Mouse (Mus musculus) ES-CJ7 (cell line): ENCODE data around the gene Abca4.

Source experiments
- DNase-seq: peaks from one replicate; pipeline ENCODE4 v3.0.0; 2011; ENCODE audit warnings: low read depth, low spot score

The Abca4 gene

GRCm38 (mm10) chr3:122109461-122109860, 65.2 kb downstream of the Abca4 start:
- DNase-seq = no peak

GRCm38 (mm10) chr3:122111141-122111981, 67.1 kb downstream of the Abca4 start:
- DNase-seq = peak; percentile 14

- DNase-seq = no peak
Observed at GRCm38 (mm10) chr3:122118651-122119214, 74.5 kb downstream of the Abca4 start.

- DNase-seq = peak; percentile 53
Observed at GRCm38 (mm10) chr3:122119733-122120132, 75.5 kb downstream of the Abca4 start.

- no peak for DNase-seq
Observed at GRCm38 (mm10) chr3:122120217-122120616, 76.0 kb downstream of the Abca4 start.

GRCm38 (mm10) chr3:122122127-122122663, 78.0 kb downstream of the Abca4 start:
- DNase-seq = peak; percentile 97

GRCm38 (mm10) chr3:122122838-122123237, 78.6 kb downstream of the Abca4 start:
- DNase-seq = no peak

- DNase-seq = no peak
Observed at GRCm38 (mm10) chr3:122128999-122129493, 84.8 kb downstream of the Abca4 start.

GRCm38 (mm10) chr3:122130771-122131170, 86.5 kb downstream of the Abca4 start:
- DNase-seq = no peak

GRCm38 (mm10) chr3:122131633-122132032, 87.4 kb downstream of the Abca4 start:
- DNase-seq = no peak

- no peak for DNase-seq
Observed at GRCm38 (mm10) chr3:122133255-122133654, 89.0 kb downstream of the Abca4 start.

- no peak for DNase-seq
Observed at GRCm38 (mm10) chr3:122133840-122134239, 89.6 kb downstream of the Abca4 start.

- peak; percentile 69 for DNase-seq
Observed at GRCm38 (mm10) chr3:122140589-122141400, 96.6 kb downstream of the Abca4 start.

- no peak for DNase-seq
Observed at GRCm38 (mm10) chr3:122142256-122142922, 98.1 kb downstream of the Abca4 start.

- DNase-seq = no peak
Observed at GRCm38 (mm10) chr3:122143432-122143831, 99.2 kb downstream of the Abca4 start.

- peak; percentile 94 for DNase-seq
Observed at GRCm38 (mm10) chr3:122145430-122145829, 101.2 kb downstream of the Abca4 start.

- no peak for DNase-seq
Observed at GRCm38 (mm10) chr3:122150836-122151235, 106.6 kb downstream of the Abca4 start.

GRCm38 (mm10) chr3:122152431-122152830, 108.2 kb downstream of the Abca4 start:
- no peak for DNase-seq

GRCm38 (mm10) chr3:122154080-122154479, 109.8 kb downstream of the Abca4 start:
- no peak for DNase-seq

GRCm38 (mm10) chr3:122159447-122159846, 115.2 kb downstream of the Abca4 start:
- DNase-seq = no peak

GRCm38 (mm10) chr3:122169616-122170178, 125.5 kb downstream of the Abca4 start:
- peak; percentile 81 for DNase-seq
